Mouse (Mus musculus) bone marrow macrophage, adult 2 months (primary cell): ENCODE measurements around the gene Rad54l2.

ENCODE experiments used
- CTCF ChIP-seq: IDR thresholded peaks from 2 replicates; pipeline ENCODE4 v1.5.1; 2012; ENCODE audit warnings: low read depth, mild to moderate bottlenecking, low read length, moderate library complexity
- POLR2A ChIP-seq: IDR thresholded peaks from 2 replicates; pipeline ENCODE4 v1.6.1; 2012; ENCODE audit warnings: mild to moderate bottlenecking, low read depth, low read length, borderline replicate concordance

GRCm38 (mm10) chr9:106777423-106777822 is 11.6 kb downstream of the Rad54l2 start:
- TF ChIP-seq CTCF, result no peak
- TF ChIP-seq POLR2A, result no peak
